Comparison of ENCODE assay signal across 15 mouse cellular contexts in the genomic region with DNA sequence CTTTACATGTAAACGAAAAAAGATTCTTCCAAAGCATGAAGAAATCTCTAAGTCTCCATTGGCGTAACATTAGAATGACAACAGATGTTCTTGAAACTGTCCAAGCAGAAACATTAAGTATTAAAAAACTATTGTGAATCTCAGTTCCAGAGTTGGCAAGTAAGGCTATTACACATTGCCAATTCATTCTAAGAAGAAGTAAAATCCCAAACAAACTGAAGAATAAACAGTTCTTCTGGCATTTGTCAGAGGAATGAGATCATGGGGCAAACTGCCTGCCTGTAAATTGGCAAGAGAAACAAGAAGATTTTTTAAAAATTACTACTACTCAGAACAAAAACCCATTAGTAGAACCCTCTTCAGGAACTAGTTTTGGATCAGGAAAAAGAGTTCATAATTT.
A peak's percentile ranks its signal among the peaks of the same experiment; 100 is the strongest.
DNase-seq lines count a peak whose midpoint lies in the region; ATAC-seq and TF ChIP-seq lines count a peak whose summit lies in the region.
"Had no signal": no experiment of that assay in that cellular context is flagged by ENCODE, and none has a peak within 500 bp of the region (broad histone marks: within the 10 kb centered on the region; RNA-seq: fewer than 3 reads in every experiment).

No protein-coding gene starts in this region.

- peak; percentile 4 for DNase-seq in adrenal gland, postnatal 10 days
- DNase-seq in adrenal gland, adult 8-10 months = no peak
- peak; percentile 34 for DNase-seq in limb, embryonic 14.5 days (ENCODE audit: low spot score)
- no peak for DNase-seq in limb, embryonic 10.5 days (ENCODE audit: low spot score)
- DNase-seq in gastrocnemius, adult 2 months = peak; percentile 36
- DNase-seq in lung, postnatal 0 days (ENCODE audit: low spot score) = peak; percentile 52
- no peak for DNase-seq in right cerebral cortex, postnatal 10 days (ENCODE audit: low spot score in 2 of 2)
- DNase-seq: cerebellum, postnatal 36 days; kidney, adult 9 months; right cerebral cortex, postnatal 25 days; thymus, postnatal 4 days had no signal

- H3K9me3 ChIP-seq in limb, embryonic 14.5 days (ENCODE audit: control insufficient read depth, low read length) = no peaks in the 10 kb centered on the region
- H3K9me3 ChIP-seq in limb, embryonic 10.5 days (replicated peaks) = no peaks in the 10 kb centered on the region
- H3K9me3 ChIP-seq in lung, postnatal 0 days (ENCODE audit: low read length) = no peaks in the 10 kb centered on the region
- H3K9me3 ChIP-seq: hindbrain, embryonic 15.5 days; lung, embryonic 15.5 days; midbrain, embryonic 13.5 days had no signal

- no peaks in the 10 kb centered on the region for H3K27me3 ChIP-seq in limb, embryonic 14.5 days (ENCODE audit: control insufficient read depth, insufficient read depth, low read length)
- no peaks in the 10 kb centered on the region for H3K27me3 ChIP-seq in limb, embryonic 10.5 days (ENCODE audit: low read depth, poor library complexity, severe bottlenecking)
- no peaks in the 10 kb centered on the region for H3K27me3 ChIP-seq in lung, postnatal 0 days (replicated peaks; ENCODE audit: insufficient read depth, low read length)
- H3K27me3 ChIP-seq: hindbrain, embryonic 15.5 days; lung, embryonic 15.5 days; midbrain, embryonic 13.5 days had no signal

- ATAC-seq in limb, embryonic 14.5 days (ENCODE audit: low FRiP score, low read depth) = no peak
- ATAC-seq in lung, postnatal 0 days = no peak
- ATAC-seq in granulocyte monocyte progenitor cell, adult 5-6 weeks (replicated peaks; ENCODE audit: poor library complexity, severe bottlenecking) = no peak
- ATAC-seq: midbrain, embryonic 13.5 days had no signal

- no peaks in the 10 kb centered on the region for H3K36me3 ChIP-seq in limb, embryonic 14.5 days (ENCODE audit: control insufficient read depth, insufficient read depth, low read length)
- H3K36me3 ChIP-seq in limb, embryonic 10.5 days = no peaks in the 10 kb centered on the region
- no peaks in the 10 kb centered on the region for H3K36me3 ChIP-seq in lung, postnatal 0 days (ENCODE audit: insufficient read depth, low read length)
- H3K36me3 ChIP-seq: hindbrain, embryonic 15.5 days; lung, embryonic 15.5 days; midbrain, embryonic 13.5 days had no signal

- WGBS in limb, embryonic 14.5 days = 83% methylated on average over 2 of the region's 2 CpGs
- WGBS in limb, embryonic 10.5 days = 96% methylated on average over 2 of the region's 2 CpGs
- WGBS in lung, postnatal 0 days = 54% methylated on average over 2 of the region's 2 CpGs

- H3K27ac ChIP-seq in limb, embryonic 14.5 days (replicated peaks; ENCODE audit: low read depth, low read length) = no peak overlapping the region
- H3K27ac ChIP-seq in limb, embryonic 10.5 days = no peak overlapping the region
- no peak overlapping the region for H3K27ac ChIP-seq in gastrocnemius, adult 2 months
- no peak overlapping the region for H3K27ac ChIP-seq in lung, postnatal 0 days (ENCODE audit: low read length)
- H3K27ac ChIP-seq: hindbrain, embryonic 15.5 days; lung, embryonic 15.5 days; midbrain, embryonic 13.5 days had no signal

- intact Hi-C loops in gastrocnemius, adult 2 months (cut with DNase I) = no loop called here

- H3K4me3 ChIP-seq in limb, embryonic 14.5 days (replicated peaks; ENCODE audit: low read length) = no peak overlapping the region
- H3K4me3 ChIP-seq in limb, embryonic 10.5 days = no peak overlapping the region
- no peak overlapping the region for H3K4me3 ChIP-seq in gastrocnemius, adult 2 months
- H3K4me3 ChIP-seq in lung, postnatal 0 days (ENCODE audit: low read depth, low read length) = no peak overlapping the region
- H3K4me3 ChIP-seq: hindbrain, embryonic 15.5 days; lung, embryonic 15.5 days; midbrain, embryonic 13.5 days had no signal

- no peak for TF ChIP-seq EP300 in lung, postnatal 0 days (IDR thresholded peaks at IDR 0.05)

- H3K9ac ChIP-seq in limb, embryonic 14.5 days (ENCODE audit: low read depth, low read length, severe bottlenecking) = no peak overlapping the region
- H3K9ac ChIP-seq in lung, postnatal 0 days (replicated peaks; ENCODE audit: low read depth) = no peak overlapping the region
- H3K9ac ChIP-seq: hindbrain, embryonic 15.5 days; lung, embryonic 15.5 days; midbrain, embryonic 13.5 days had no signal

- TF ChIP-seq CTCF in gastrocnemius, adult 2 months (IDR thresholded peaks at IDR 0.05) = no peak
- no peak for TF ChIP-seq CTCF in lung, postnatal 0 days (IDR thresholded peaks at IDR 0.05)

- H3K4me2 ChIP-seq in limb, embryonic 14.5 days (replicated peaks; ENCODE audit: low read depth, low read length, severe bottlenecking) = no peak overlapping the region
- H3K4me2 ChIP-seq in lung, postnatal 0 days (replicated peaks; ENCODE audit: low read depth, low read length) = no peak overlapping the region
- H3K4me2 ChIP-seq: hindbrain, embryonic 15.5 days; lung, embryonic 15.5 days; midbrain, embryonic 13.5 days had no signal

- no peaks in the 10 kb centered on the region for H3K4me1 ChIP-seq in limb, embryonic 14.5 days (ENCODE audit: control insufficient read depth, insufficient read depth, low read length)
- H3K4me1 ChIP-seq in limb, embryonic 10.5 days = no peaks in the 10 kb centered on the region
- no peaks in the 10 kb centered on the region for H3K4me1 ChIP-seq in lung, postnatal 0 days (ENCODE audit: insufficient read depth, low read depth, low read length)
- H3K4me1 ChIP-seq: hindbrain, embryonic 15.5 days; lung, embryonic 15.5 days; midbrain, embryonic 13.5 days had no signal

- no peak for TF ChIP-seq POLR2A in limb, embryonic 14.5 days (IDR thresholded peaks at IDR 0.05; ENCODE audit: borderline replicate concordance, extremely low read depth, insufficient read depth, insufficient read length)

Comparison
In these comparisons a context has a peak if more than half of its experiments do, and no peak if none do; other contexts are left out.
1. DNase-seq: peak in adrenal gland, postnatal 10 days (single experiment), limb, embryonic 14.5 days (single experiment), gastrocnemius, adult 2 months (single experiment) and lung, postnatal 0 days (single experiment); none in adrenal gland, adult 8-10 months (single experiment), limb, embryonic 10.5 days (single experiment) and right cerebral cortex, postnatal 10 days (0 of 2).